Mouse (Mus musculus) T-helper 2 cell (primary cell): ENCODE measurements around the gene Ift122.

Experiments
- in situ Hi-C: fragments of 300-600 bp; cut with MboI, MseI; formaldehyde crosslinking; loops from one replicate; pipeline ENCODE4 v1.15.1; 2025; ENCODE audit warnings: high pct_unique_total_duplicates

The Ift122 gene

GRCm38 (mm10) chr6:115957681-115958080 lies 104.4 kb downstream of the Ift122 start:
- in situ Hi-C loops, result no loop called here

GRCm38 (mm10) chr6:115958445-115958844 lies 105.2 kb downstream of the Ift122 start:
- in situ Hi-C loops, result no loop called here

GRCm38 (mm10) chr6:115959151-115959691 lies 106.0 kb downstream of the Ift122 start:
- in situ Hi-C loops, result no loop called here

GRCm38 (mm10) chr6:115960322-115960721 lies 107.1 kb downstream of the Ift122 start:
- in situ Hi-C loops, result no loop called here

- in situ Hi-C loops, result no loop called here
Measured at GRCm38 (mm10) chr6:115961743-115962142, 108.5 kb downstream of the Ift122 start.

GRCm38 (mm10) chr6:115962439-115963085 lies 109.3 kb downstream of the Ift122 start:
- in situ Hi-C loops, result no loop called here

- in situ Hi-C loops, result no loop called here
Measured at GRCm38 (mm10) chr6:115963656-115964055, 110.4 kb downstream of the Ift122 start.

GRCm38 (mm10) chr6:115966227-115966966 lies 113.1 kb downstream of the Ift122 start:
- in situ Hi-C loops, result no loop called here

- in situ Hi-C loops, result no loop called here
Measured at GRCm38 (mm10) chr6:115967291-115967880, 114.1 kb downstream of the Ift122 start.

- in situ Hi-C loops, result no loop called here
Measured at GRCm38 (mm10) chr6:115968086-115968485, 114.8 kb downstream of the Ift122 start.

- in situ Hi-C loops, result no loop called here
Measured at GRCm38 (mm10) chr6:115968700-115969099, 115.4 kb downstream of the Ift122 start.

GRCm38 (mm10) chr6:115969103-115969502 lies 115.8 kb downstream of the Ift122 start:
- in situ Hi-C loops, result no loop called here

- in situ Hi-C loops, result no loop called here
Measured at GRCm38 (mm10) chr6:115969952-115970351, 116.7 kb downstream of the Ift122 start.

- in situ Hi-C loops, result no loop called here
Measured at GRCm38 (mm10) chr6:115971273-115972060, 118.2 kb downstream of the Ift122 start.

- in situ Hi-C loops, result no loop called here
Measured at GRCm38 (mm10) chr6:115972083-115972764, 119.0 kb downstream of the Ift122 start.

- in situ Hi-C loops, result no loop called here
Measured at GRCm38 (mm10) chr6:115973139-115973875, 120.0 kb downstream of the Ift122 start.

- in situ Hi-C loops, result no loop called here
Measured at GRCm38 (mm10) chr6:115973881-115974662, 120.8 kb downstream of the Ift122 start.

- in situ Hi-C loops, result loop anchor here (5.0 kb wide), 1 partner anchor 68 kb away; no protein-coding TSS in a partner anchor
Measured at GRCm38 (mm10) chr6:115975606-115976005, 122.3 kb downstream of the Ift122 start.
